Comparison of ENCODE assay signal across 21 mouse cellular contexts in genomic region chr12:55565206-55565605, GRCm38 (mm10). TPM values are rescaled to one million over a fixed set of nuclear protein-coding genes. Genes with fewer than 3 reads are reported as not detected.
DNase-seq lines count a peak whose midpoint lies in the region; ATAC-seq and TF ChIP-seq lines count a peak whose summit lies in the region.
"Had no signal": no experiment of that assay in that cellular context is flagged by ENCODE, and none has a peak within 500 bp of the region (broad histone marks: within the 10 kb centered on the region; RNA-seq: fewer than 3 reads in every experiment).

Gene Aldoart2 (plus strand): TSS chr12:55565239.

- peak; percentile 7 for DNase-seq in cerebellum, postnatal 25 days
- no peak for DNase-seq in cerebellum, adult 11 months
- peak; percentile 6 for DNase-seq in left cerebral cortex, postnatal 4 days
- no peak for DNase-seq in left cerebral cortex, postnatal 36 days (ENCODE audit: low spot score in 2 of 2)
- DNase-seq in Patski (ENCODE audit: low read depth, low spot score): no peak
- DNase-seq in urinary bladder, postnatal 10 days (ENCODE audit: low spot score): no peak
- DNase-seq: adrenal gland, postnatal 10 days; cerebellum, adult 18-20 months; embryo, embryonic 11 days; gastrocnemius, postnatal 36 days; heart, adult 18-20 months; heart, postnatal 10 days had no signal

- TF ChIP-seq CTCF in Patski (IDR thresholded peaks at IDR 0.05): no peak

- intact Hi-C loops in left cerebral cortex, postnatal 4 days (cut with DNase I): no loop called here
- intact Hi-C loops in left cerebral cortex, postnatal 36 days (cut with DNase I): no loop called here

- H3K27me3 ChIP-seq in Patski: peaks cover 20% of the 10 kb centered on the region
- H3K27me3 ChIP-seq: CH12.LX; embryonic facial prominence, embryonic 15.5 days; forebrain, embryonic 15.5 days had no signal

- POLR2A ChIA-PET in Patski (lab: Charles Lee): no interaction called here

- in situ Hi-C loops in Patski (cut with MboI; ENCODE audit: low pct_unique_long_range_greater_than_20kb): no loop called here

- no peak for ATAC-seq in Patski
- ATAC-seq: forebrain, embryonic 15.5 days had no signal

- CTCF ChIA-PET in Patski (lab: Charles Lee): interaction anchor here (1.3 kb wide), 1 partner anchor 11 kb away, joined by 5 read pairs; no protein-coding TSS in a partner anchor

RNA-seq across cellular contexts. Expression of gene Aldoart2, which starts in this region (rescaled TPM):
- not detected for total RNA-seq in left cerebral cortex, postnatal 4 days (2021)
- not detected for total RNA-seq in left cerebral cortex, postnatal 36 days (2021)
- polyA plus RNA-seq in Patski (2021): 12.8 TPM
- total RNA-seq: adrenal gland, postnatal 10 days; adrenal gland, postnatal 4 days; CH12.LX; heart, adult 18-20 months; heart, postnatal 10 days; hematopoietic stem cell, adult 5-6 weeks had no signal
- polyA plus RNA-seq: embryonic facial prominence, embryonic 15.5 days; forebrain, embryonic 11.5 days; forebrain, embryonic 15.5 days; heart, embryonic 10.5 days; hindbrain, embryonic 13.5 days; intestine, embryonic 14.5 days had no signal

Comparison
In these comparisons a context has a peak if more than half of its experiments do, and no peak if none do; other contexts are left out.
1. DNase-seq: peak in cerebellum, postnatal 25 days (2 of 2); none in cerebellum, adult 11 months (single experiment), left cerebral cortex, postnatal 36 days (0 of 2), Patski (single experiment) and urinary bladder, postnatal 10 days (single experiment).
2. Peak in DNase-seq in left cerebral cortex, postnatal 4 days; RNA of the gene not detected or under 1 TPM.